Mouse (Mus musculus) kidney, postnatal 10 days (tissue): Measurements from ENCODE around the gene Asgr1.

Experiments
- DNase-seq: peaks from one replicate; pipeline ENCODE4 v3.0.0; 2021; ENCODE audit warnings: mixed read lengths

The Asgr1 gene

GRCm38 (mm10) chr11:70026689-70027088, 27.2 kb upstream of the Asgr1 start:
- peak; percentile 76 for DNase-seq

DNA sequence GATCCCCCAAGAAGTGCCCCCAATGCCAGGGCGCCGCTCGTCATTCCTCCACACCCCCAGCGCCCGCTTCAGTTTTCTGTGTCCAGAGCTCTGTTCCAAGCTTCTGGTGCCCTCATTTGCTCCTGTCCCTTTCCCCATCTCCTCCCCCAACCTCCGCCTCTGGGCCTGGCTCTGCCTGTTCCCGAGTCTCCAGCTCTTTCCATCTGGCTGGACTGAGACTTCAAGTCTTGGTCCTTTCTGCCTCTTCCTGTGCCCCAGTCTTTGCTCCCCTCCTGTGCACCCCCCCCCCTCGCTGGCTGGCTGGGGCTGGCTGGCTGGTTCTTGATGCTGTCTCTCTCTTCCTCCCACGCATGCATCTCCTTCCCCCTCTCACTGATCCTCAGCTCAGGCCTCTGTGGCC, 26.5 kb upstream of the Asgr1 start:
- peak; percentile 50 for DNase-seq

DNA sequence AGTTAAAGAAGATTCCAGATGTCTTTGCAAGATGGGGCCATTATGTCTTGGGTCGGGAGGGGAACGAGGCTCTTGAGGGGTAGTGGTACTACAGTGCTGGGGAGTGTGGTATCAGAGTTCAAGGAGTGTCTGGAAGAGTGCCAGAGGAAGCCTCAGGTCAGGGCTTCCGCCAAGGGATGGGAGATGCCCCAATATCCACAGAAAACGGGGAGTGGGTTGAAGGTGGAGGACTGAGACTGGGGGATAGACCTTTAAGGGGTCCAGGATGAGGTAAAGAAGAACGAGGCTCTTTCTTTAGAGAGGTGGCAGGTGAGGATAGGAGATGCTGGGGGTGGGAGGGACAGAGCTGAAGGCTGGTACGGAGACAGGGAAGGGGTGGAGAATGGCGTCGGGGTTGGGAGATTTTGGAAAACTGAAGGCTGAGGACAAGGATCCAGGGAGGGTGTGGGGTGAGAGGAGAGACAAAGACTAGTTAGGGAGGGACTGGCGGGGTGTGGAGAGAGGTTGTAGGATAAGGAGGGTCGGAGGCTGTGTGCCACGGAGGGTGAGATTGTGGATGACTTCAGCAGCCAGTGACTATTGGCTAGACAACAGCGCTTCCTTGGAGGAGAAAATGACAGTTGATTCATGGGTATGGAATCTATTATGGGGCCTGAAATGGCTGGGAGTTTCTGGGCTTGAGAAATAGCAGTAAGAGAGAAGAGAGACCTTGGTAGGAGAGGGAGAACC, 25.3 kb upstream of the Asgr1 start:
- DNase-seq = no peak

GRCm38 (mm10) chr11:70029130-70029801, 24.6 kb upstream of the Asgr1 start:
- DNase-seq = peak; percentile 82

GRCm38 (mm10) chr11:70029829-70030550, 23.9 kb upstream of the Asgr1 start:
- no peak for DNase-seq

DNA sequence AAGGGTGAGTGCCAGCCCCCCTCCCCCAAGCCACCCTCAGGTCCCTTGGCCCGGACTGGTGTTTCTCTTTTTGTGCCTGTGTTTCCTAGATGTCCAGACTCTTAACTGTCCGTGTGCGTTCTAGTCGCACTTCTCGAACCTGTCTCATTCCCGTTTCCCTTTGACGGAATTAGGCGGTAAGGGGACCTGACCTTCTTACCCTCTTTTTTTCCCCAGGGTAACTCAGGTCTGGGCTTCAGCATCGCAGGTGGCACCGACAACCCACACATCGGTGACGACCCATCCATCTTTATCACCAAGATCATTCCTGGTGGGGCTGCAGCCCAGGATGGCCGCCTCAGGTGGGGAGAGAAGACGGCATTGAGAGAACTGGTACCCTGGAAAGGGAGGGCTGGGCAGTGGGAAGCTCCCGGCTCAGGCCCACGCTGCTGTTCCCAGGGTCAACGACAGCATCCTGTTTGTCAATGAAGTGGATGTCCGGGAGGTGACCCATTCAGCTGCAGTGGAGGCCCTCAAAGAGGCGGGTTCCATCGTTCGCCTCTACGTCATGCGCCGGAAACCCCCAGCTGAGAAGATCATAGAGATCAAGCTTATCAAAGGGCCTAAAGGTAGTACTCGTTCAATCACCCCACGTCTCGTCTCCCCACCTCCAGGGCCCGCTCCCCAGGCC, 23.1 kb upstream of the Asgr1 start:
- no peak for DNase-seq

DNA sequence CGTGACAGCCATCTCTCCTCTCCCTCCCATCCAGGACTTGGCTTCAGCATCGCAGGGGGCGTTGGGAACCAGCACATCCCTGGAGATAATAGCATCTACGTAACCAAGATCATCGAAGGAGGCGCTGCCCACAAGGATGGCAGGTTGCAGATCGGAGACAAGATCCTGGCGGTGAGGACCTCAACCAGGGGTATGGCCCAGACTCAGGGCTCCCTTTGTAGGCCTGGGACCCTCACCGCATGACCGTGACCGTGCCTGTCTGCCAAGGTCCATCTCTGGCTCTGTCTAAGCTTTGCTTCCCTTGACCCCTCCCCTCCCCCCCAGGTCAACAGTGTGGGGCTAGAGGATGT, 22.6 kb upstream of the Asgr1 start:
- no peak for DNase-seq

GRCm38 (mm10) chr11:70038174-70038573, 15.7 kb upstream of the Asgr1 start:
- no peak for DNase-seq

GRCm38 (mm10) chr11:70039631-70040030, 14.3 kb upstream of the Asgr1 start:
- no peak for DNase-seq

DNA sequence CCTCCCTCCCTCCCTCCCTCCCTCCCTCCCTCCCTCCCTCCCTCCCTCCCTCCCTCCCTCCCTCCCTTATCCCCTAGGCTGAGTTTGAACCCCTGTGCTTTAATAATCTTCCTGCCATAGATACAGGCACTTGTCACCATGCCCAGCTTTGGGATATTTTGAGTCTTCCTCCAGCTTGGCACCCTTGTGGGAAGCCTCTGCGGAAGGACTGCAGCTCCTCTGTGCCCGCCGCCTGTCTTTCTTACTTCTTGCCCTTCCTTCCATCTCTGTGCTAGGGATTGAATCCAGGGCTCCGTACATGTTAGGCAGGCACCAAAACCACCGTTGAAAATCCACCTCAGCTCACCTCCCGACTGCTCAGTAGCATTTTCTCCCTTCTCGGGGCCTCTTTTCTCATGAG, 13.7 kb upstream of the Asgr1 start:
- DNase-seq = no peak

- no peak for DNase-seq
Measured at GRCm38 (mm10) chr11:70042309-70043085, 11.4 kb upstream of the Asgr1 start.

- DNase-seq = no peak
Measured at GRCm38 (mm10) chr11:70043665-70044064, 10.2 kb upstream of the Asgr1 start.

DNA sequence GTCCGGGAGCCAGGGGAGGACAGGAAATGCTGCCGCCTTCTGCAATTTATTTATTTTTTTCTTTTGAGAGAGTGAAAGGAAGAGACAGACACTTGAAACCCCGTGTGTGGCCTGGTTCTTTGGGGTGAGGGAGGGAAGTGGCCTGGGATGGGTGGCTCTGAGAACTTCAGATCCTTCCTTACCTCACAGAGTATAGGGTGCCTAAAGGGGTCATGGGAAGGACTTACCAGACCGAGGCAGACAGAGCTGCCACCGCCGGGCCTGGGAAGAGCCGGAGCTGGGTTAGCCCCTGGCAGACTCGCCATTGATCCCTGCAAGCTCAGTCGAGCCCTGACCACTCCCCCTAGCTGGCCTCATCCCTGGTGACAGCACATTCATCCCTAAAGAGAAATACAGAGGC, 8.4 kb upstream of the Asgr1 start:
- no peak for DNase-seq

DNA sequence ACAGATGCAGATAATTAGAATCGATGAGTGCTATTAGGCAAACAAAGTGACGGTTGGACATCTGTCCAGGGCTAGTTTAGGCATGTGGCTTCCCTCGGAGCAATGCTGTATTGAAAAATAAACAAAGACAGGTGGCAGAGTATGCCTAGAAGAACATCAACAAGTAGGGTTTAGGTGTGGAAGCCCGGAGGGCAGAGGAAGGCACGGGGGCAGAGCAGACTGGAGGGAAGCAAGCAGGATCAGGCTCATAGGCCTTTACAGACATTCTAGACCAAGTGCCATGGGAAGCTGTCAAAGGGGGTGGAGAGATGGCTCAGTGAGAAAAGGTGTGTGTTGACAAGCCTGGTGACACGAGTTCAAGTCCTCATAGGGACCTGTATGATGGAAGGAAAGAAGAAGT, 4.5 kb upstream of the Asgr1 start:
- DNase-seq = no peak

GRCm38 (mm10) chr11:70049816-70050215, 4.1 kb upstream of the Asgr1 start:
- no peak for DNase-seq

DNA sequence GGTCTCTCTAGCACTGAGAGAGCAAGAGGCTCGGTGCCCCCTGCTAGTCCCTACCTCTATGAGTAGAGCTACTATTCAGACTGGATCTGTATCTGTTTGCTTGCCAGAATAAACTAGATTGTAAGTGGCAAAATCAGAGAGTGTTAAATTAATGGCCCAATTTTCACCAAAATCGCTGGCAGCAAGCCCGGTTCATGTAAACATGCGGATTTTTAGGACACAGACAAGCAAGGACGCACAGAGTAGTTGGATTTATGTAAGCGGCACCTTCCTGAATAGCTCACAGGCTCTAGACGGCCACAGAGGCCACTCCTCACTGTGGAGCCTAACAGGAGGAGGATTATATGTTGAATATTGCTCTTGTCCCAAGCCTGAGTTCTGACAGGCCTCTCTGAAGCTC, 729 bp upstream of the Asgr1 start:
- no peak for DNase-seq

- DNase-seq = peak; percentile 85
Measured at GRCm38 (mm10) chr11:70055618-70056214, 1.8 kb downstream of the Asgr1 start.

DNA sequence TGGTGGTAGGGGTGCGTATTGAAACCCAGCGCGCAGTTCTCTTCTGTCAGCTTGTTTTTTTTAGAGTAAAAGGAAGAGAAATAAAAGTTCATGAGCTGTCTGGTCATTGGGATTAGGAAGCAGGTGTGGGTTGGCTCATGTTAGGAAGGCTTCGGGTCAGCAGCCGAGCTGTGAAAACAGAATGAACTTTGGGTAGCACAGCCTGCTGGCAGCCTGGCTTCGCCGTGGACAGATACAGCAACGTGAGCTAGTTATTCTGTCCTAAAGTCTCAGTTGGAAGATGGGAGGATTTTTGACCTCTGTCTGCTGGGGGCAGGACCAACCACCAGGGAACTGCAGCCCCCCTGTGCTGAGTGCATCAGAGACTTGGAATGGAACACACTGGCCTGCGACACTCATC, 3.9 kb downstream of the Asgr1 start:
- peak; percentile 43 for DNase-seq

DNA sequence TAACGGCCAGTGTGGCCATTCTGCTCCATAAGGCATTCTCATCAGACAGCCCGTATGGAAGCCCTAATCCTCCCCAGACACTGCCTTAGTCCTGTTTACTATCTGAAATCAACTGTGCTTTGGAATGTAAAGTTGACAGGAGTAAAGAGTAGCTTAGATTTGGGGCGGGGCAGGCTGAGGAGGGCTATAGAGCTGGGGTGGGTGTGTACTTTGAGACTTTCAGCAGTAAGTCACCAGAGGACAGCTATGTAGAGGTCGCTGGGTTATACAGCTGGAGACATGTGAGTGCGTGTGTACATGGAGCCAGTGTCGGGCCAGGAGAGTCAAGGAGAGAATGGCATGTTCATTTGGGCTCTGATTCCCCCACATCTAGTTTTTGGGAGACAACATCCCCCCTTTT, 6.0 kb downstream of the Asgr1 start:
- no peak for DNase-seq

GRCm38 (mm10) chr11:70063053-70063452, 9.2 kb downstream of the Asgr1 start:
- DNase-seq = no peak

- DNase-seq = no peak
Measured at GRCm38 (mm10) chr11:70066701-70067100, 12.8 kb downstream of the Asgr1 start.

GRCm38 (mm10) chr11:70068245-70068644, 14.4 kb downstream of the Asgr1 start:
- no peak for DNase-seq
